Mouse (Mus musculus) cerebellum, adult 9-11 months (tissue): ENCODE results near the gene Ccn1.

ENCODE experiments used
- DNase-seq: peaks from one replicate; pipeline ENCODE4 v3.0.0; 2022

Gene Ccn1

GRCm38 (mm10) chr3:145614362-145615115, 35.2 kb downstream of the Ccn1 start:
- DNase-seq: no peak

- DNase-seq: no peak
These were observed 36.5 kb downstream of the Ccn1 start for GRCm38 (mm10) chr3:145613234-145613633.

GRCm38 (mm10) chr3:145612662-145613061, 37.1 kb downstream of the Ccn1 start:
- no peak for DNase-seq

GRCm38 (mm10) chr3:145608320-145608719, 41.5 kb downstream of the Ccn1 start:
- DNase-seq: no peak

- DNase-seq: no peak
These were observed 44.2 kb downstream of the Ccn1 start for GRCm38 (mm10) chr3:145605437-145606123.

GRCm38 (mm10) chr3:145602410-145603206, 47.2 kb downstream of the Ccn1 start:
- DNase-seq: no peak

- no peak for DNase-seq
These were observed 48.4 kb downstream of the Ccn1 start for GRCm38 (mm10) chr3:145601345-145601744.

GRCm38 (mm10) chr3:145600801-145601200, 49.0 kb downstream of the Ccn1 start:
- DNase-seq: no peak

GRCm38 (mm10) chr3:145599059-145599458, 50.7 kb downstream of the Ccn1 start:
- DNase-seq: no peak
